Mouse (Mus musculus): ENCODE results near the gene Krt42.

GRCm38 (mm10) chr11:100312096-100312679 lies 42.5 kb upstream of the Krt42 start:
- TF ChIP-seq CTCF (IDR thresholded peaks at IDR 0.05; ENCODE audit: control insufficient read depth, insufficient read depth, insufficient read length) = no peak
- TF ChIP-seq USF1 (IDR thresholded peaks at IDR 0.05; ENCODE audit: low read depth) = no peak
- no peak for TF ChIP-seq MYOG (IDR thresholded peaks at IDR 0.05; ENCODE audit: control insufficient read depth, extremely low read depth, insufficient read length)
- TF ChIP-seq MYOD1 (IDR thresholded peaks at IDR 0.05; ENCODE audit: control insufficient read depth, insufficient read length, low read depth) = no peak

Measured in C2C12 (cell line).